Mouse (Mus musculus) olfactory bulb, adult 2 months (tissue): ENCODE measurements around the gene Pdxk.

Experiments used
- CTCF ChIP-seq: fragments of 200-500 bp; IDR thresholded peaks from 2 replicates; pipeline ENCODE4 v1.5.1; 2012; ENCODE audit warnings: low read depth, mild to moderate bottlenecking, low read length, moderate library complexity; ENCODE audit not compliant: insufficient read depth
- POLR2A ChIP-seq: fragments of 200-500 bp; IDR thresholded peaks from 2 replicates; pipeline ENCODE4 v1.6.1; 2012; ENCODE audit warnings: mild to moderate bottlenecking, low read depth, low read length, moderate library complexity; ENCODE audit not compliant: insufficient read depth

DNA sequence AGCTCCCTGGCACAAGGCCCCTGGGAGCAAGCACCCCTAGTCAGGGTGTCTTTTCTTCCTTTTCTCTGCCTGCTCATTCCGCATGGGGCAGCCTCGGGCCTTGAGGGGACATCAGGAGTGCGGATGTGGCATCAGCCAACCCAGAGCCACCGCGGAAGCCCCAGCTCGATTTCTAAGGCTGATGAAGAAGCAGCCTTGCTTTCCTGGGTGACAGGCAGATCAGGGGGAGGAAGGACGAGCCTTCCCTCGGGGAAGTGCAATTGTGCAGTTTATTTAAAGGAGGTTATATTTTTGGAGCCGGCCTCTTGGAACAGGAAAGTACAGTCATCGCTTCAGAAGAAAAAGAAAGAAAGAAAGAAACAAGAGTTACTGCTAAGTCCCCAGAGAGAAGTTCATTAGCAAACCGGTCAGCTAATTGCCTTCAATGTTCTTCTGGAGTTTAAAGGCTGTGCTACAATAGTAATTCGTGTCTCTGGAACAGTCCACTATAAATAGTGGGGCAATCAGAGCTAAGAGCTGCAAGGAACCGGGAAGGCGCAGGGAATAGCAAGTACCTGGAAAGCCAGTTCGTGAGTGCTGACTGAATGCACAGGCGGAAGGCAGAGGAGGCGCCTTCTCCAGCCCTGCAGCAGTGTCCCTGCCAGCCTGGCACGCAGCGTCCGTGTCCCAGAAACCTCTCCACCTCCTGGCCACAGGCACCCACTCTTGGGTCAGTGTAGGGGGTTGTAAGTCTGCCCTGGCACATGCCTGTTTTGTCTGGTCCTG, 76.4 kb downstream of the Pdxk start:
- no peak for TF ChIP-seq CTCF
- TF ChIP-seq POLR2A: no peak
